Mouse (Mus musculus) monocyte, adult 5-6 weeks (primary cell): ENCODE measurements around the gene Dkkl1. TPM values are rescaled to one million over a fixed set of nuclear protein-coding genes. Genes with fewer than 3 reads are reported as not detected.

Experiments
- total RNA-seq: library from RNA; stranded (forward); fragments of 200-1000, 200-491, 200-594 nt; gene quantifications from 3 replicates; pipeline ENCODE4 v1.2.3, GENCODE M21; 2017

The Dkkl1 gene
- total RNA-seq, 1 experiment from 2014 or later: 6.1 TPM

Other genes with a start within 250 kb of the Dkkl1 start
- gene Cpt1c, start 237.3 kb downstream of the Dkkl1 start, total RNA-seq: not detected in 3 replicates
- gene Prmt1, start 225.6 kb downstream of the Dkkl1 start, total RNA-seq: 57.2 to 80.2 TPM (median 58.1 TPM) in 3 replicates
- gene Irf3, start 214.5 kb downstream of the Dkkl1 start, total RNA-seq: 83.1 to 122 TPM (median 104 TPM) in 3 replicates
- 2.7 to 13.0 TPM (median 7.7 TPM) in 3 replicates for gene Bcl2l12, start 213.4 kb downstream of the Dkkl1 start, total RNA-seq
- 15.3 to 21.1 TPM (median 16.7 TPM) in 3 replicates for gene Scaf1, start 195.8 kb downstream of the Dkkl1 start, total RNA-seq
- 43.0 to 51.7 TPM (median 49.7 TPM) in 3 replicates for gene Rras, start 194.2 kb downstream of the Dkkl1 start, total RNA-seq
- gene Prr12, start 159.3 kb downstream of the Dkkl1 start, total RNA-seq: 1.6 to 5.0 TPM (median 2.0 TPM) in 3 replicates
- 45.8 to 57.3 TPM (median 52.8 TPM) in 3 replicates for gene Nosip, start 149.7 kb downstream of the Dkkl1 start, total RNA-seq
- gene Prrg2, start 149.5 kb downstream of the Dkkl1 start, total RNA-seq: 1.5 to 12.8 TPM (median 3.7 TPM) in 3 replicates
- 6.2 to 20.1 TPM (median 15.3 TPM) in 3 replicates for gene Rcn3, start 119.9 kb downstream of the Dkkl1 start, total RNA-seq
- gene Fcgrt, start 108.3 kb downstream of the Dkkl1 start, total RNA-seq: 74.9 to 100 TPM (median 91.0 TPM) in 3 replicates
- 1,164 to 1,516 TPM (median 1,507 TPM) in 3 replicates for gene Rps11, start 87.7 kb downstream of the Dkkl1 start, total RNA-seq
- gene Rpl13a, start 83.4 kb downstream of the Dkkl1 start, total RNA-seq: 2,771 to 4,251 TPM (median 4,236 TPM) in 3 replicates
- 1.5 TPM in 1 of 3 replicates, not detected in the others for gene Gm45713, start 75.9 kb downstream of the Dkkl1 start, total RNA-seq
- gene Flt3l, start 75.7 kb downstream of the Dkkl1 start, total RNA-seq: 35.3 to 62.4 TPM (median 36.7 TPM) in 3 replicates
- gene Pih1d1, start 57.8 kb downstream of the Dkkl1 start, total RNA-seq: 23.4 to 37.8 TPM (median 26.8 TPM) in 3 replicates
- 28.6 to 46.8 TPM (median 34.2 TPM) in 3 replicates for gene Aldh16a1, start 57.6 kb downstream of the Dkkl1 start, total RNA-seq
- not detected in 3 replicates for gene Slc17a7, start 48.2 kb downstream of the Dkkl1 start, total RNA-seq
- not detected in 3 replicates for gene Gfy, start 32.6 kb downstream of the Dkkl1 start, total RNA-seq
- not detected in 3 replicates for gene Pth2, start 31.2 kb downstream of the Dkkl1 start, total RNA-seq
- 0.75 TPM in 1 of 3 replicates, not detected in the others for gene Ccdc155, start 7.3 kb downstream of the Dkkl1 start, total RNA-seq
- gene Tead2, start 3.6 kb upstream of the Dkkl1 start, total RNA-seq: 0.48 to 2.5 TPM (median 0.64 TPM) in 3 replicates
- gene Cd37, start 27.0 kb upstream of the Dkkl1 start, total RNA-seq: 112 to 185 TPM (median 125 TPM) in 3 replicates
- gene Slc6a16, start 28.9 kb upstream of the Dkkl1 start, total RNA-seq: 0.64 TPM in 1 of 3 replicates, not detected in the others
- gene Slc6a21, start 65.4 kb upstream of the Dkkl1 start, total RNA-seq: not detected in 3 replicates
- 9.7 to 15.3 TPM (median 10.4 TPM) in 3 replicates for gene Trpm4, start 121.6 kb upstream of the Dkkl1 start, total RNA-seq
- not detected in 3 replicates for gene Hrc, start 123.1 kb upstream of the Dkkl1 start, total RNA-seq
- 0.19 TPM in 1 of 3 replicates, not detected in the others for gene Ppfia3, start 154.9 kb upstream of the Dkkl1 start, total RNA-seq
- not detected in 3 replicates for gene Lin7b, start 158.4 kb upstream of the Dkkl1 start, total RNA-seq
- 293 to 444 TPM (median 324 TPM) in 3 replicates for gene Snrnp70, start 183.6 kb upstream of the Dkkl1 start, total RNA-seq
- not detected in 3 replicates for gene Kcna7, start 193.5 kb upstream of the Dkkl1 start, total RNA-seq
- gene Ntf5, start 201.5 kb upstream of the Dkkl1 start, total RNA-seq: not detected in 3 replicates
- gene Lhb, start 208.7 kb upstream of the Dkkl1 start, total RNA-seq: not detected in 3 replicates
- 3.6 to 4.9 TPM (median 3.9 TPM) in 3 replicates for gene Gys1, start 222.7 kb upstream of the Dkkl1 start, total RNA-seq
- 18.0 to 33.4 TPM (median 23.3 TPM) in 3 replicates for gene Ruvbl2, start 225.9 kb upstream of the Dkkl1 start, total RNA-seq
- gene Ftl1, start 247.7 kb upstream of the Dkkl1 start, total RNA-seq: 1,006 to 1,190 TPM (median 1,165 TPM) in 3 replicates